Mouse (Mus musculus) myocyte (in vitro differentiated cells): ENCODE measurements around the gene Pnmal2. TPM values are rescaled to one million over a fixed set of nuclear protein-coding genes. Genes with fewer than 3 reads are reported as not detected.

Experiments
- H3K27me3 ChIP-seq: one replicate; pipeline ENCODE4 v1.6.1; 2011; ENCODE audit not compliant: control insufficient read depth, insufficient read depth, insufficient read length
- H3K36me3 ChIP-seq: one replicate; pipeline ENCODE4 v1.6.1; 2011; ENCODE audit not compliant: control insufficient read depth, insufficient read depth
- H3K4me2 ChIP-seq: one replicate; pipeline ENCODE4 v1.6.1; 2011; ENCODE audit warnings: low read depth, control low read depth
- H3K4me3 ChIP-seq: one replicate; pipeline ENCODE4 v1.5.1; 2011; ENCODE audit warnings: mild to moderate bottlenecking, control low read depth, moderate library complexity
- H3K79me2 ChIP-seq: one replicate; pipeline ENCODE4 v1.6.1; 2011; ENCODE audit not compliant: control insufficient read depth, insufficient read depth
- H3ac ChIP-seq: one replicate; pipeline ENCODE4 v1.6.1; 2011; ENCODE audit not compliant: control insufficient read depth, insufficient read length
- CEBPB ChIP-seq: IDR thresholded peaks from 2 replicates; pipeline ENCODE4 v1.6.1; 2011; ENCODE audit warnings: mild to moderate bottlenecking, moderate library complexity; ENCODE audit not compliant: poor library complexity, insufficient read depth, severe bottlenecking
- E2F4 ChIP-seq: IDR thresholded peaks from one replicate; pipeline ENCODE4 v1.6.1; 2011; ENCODE audit warnings: mild to moderate bottlenecking, control low read depth, moderate library complexity; ENCODE audit not compliant: insufficient read depth
- MAX ChIP-seq: IDR thresholded peaks from one replicate; pipeline ENCODE4 v1.6.1; 2011; ENCODE audit warnings: low read depth, mild to moderate bottlenecking, control low read depth
- MYOD1 ChIP-seq, 3 experiments: IDR thresholded peaks; one replicate each; pipeline ENCODE4 v1.6.1; 2011; ENCODE audit warnings: control low read depth in 2 of 3, low read depth in 2 of 3, mild to moderate bottlenecking in 2 of 3, moderate library complexity in 1 of 3; ENCODE audit not compliant: insufficient read length in 2 of 3, control insufficient read depth in 1 of 3
- MYOG ChIP-seq, 3 experiments: IDR thresholded peaks; one replicate each; pipeline ENCODE4 v1.6.1; 2011; ENCODE audit warnings: control low read depth in 2 of 3, low read depth in 2 of 3, mild to moderate bottlenecking in 2 of 3; ENCODE audit not compliant: insufficient read length in 2 of 3, control insufficient read depth in 1 of 3, insufficient read depth in 1 of 3
- POLR2A ChIP-seq: IDR thresholded peaks from one replicate; pipeline ENCODE4 v1.6.1; 2011; ENCODE audit warnings: low read depth, mild to moderate bottlenecking, control low read depth, moderate library complexity; ENCODE audit not compliant: insufficient read length
- POLR2AphosphoS2 ChIP-seq: IDR thresholded peaks from one replicate; pipeline ENCODE4 v1.6.1; 2011; ENCODE audit warnings: low read depth, control low read depth; ENCODE audit not compliant: insufficient read length
- REST ChIP-seq: IDR thresholded peaks from one replicate; pipeline ENCODE4 v1.6.1; 2011; ENCODE audit warnings: mild to moderate bottlenecking, control low read depth, moderate library complexity; ENCODE audit not compliant: insufficient read depth, insufficient read length
- SRF ChIP-seq: IDR thresholded peaks from one replicate; pipeline ENCODE4 v1.6.1; 2011; ENCODE audit warnings: low read depth; ENCODE audit not compliant: control insufficient read depth, insufficient read length
- TCF12 ChIP-seq: IDR thresholded peaks from one replicate; pipeline ENCODE4 v1.6.1; 2011; ENCODE audit warnings: mild to moderate bottlenecking, control low read depth; ENCODE audit not compliant: poor library complexity, insufficient read depth, severe bottlenecking
- TCF3 ChIP-seq: IDR thresholded peaks from one replicate; pipeline ENCODE4 v1.6.1; 2011; ENCODE audit warnings: low read depth, control low read depth; ENCODE audit not compliant: insufficient read length
- USF1 ChIP-seq: IDR thresholded peaks from one replicate; pipeline ENCODE4 v1.6.1; 2011; ENCODE audit warnings: low read depth, mild to moderate bottlenecking, control low read depth, moderate library complexity
- polyA plus RNA-seq: library from polyadenylated mRNA; unstranded; fragments of >200 nt; fragmentation: generic; extraction: Trizol; gene quantifications from one replicate; pipeline ENCODE4 v1.2.1, GENCODE M21; 2012; ENCODE audit warnings: missing spikeins

Gene Pnmal2
- polyA plus RNA-seq, 1 experiment, result 44.4 TPM

- Histone ChIP-seq H3K79me2 (peaks cover 40% of the 10 kb centered on the region), H3K36me3 (peaks cover 3% of the 10 kb centered on the region), H3K4me3 (no peak overlapping the region), H3ac (no peak overlapping the region), H3K4me2 (peak overlapping the region; percentile 85), H3K27me3 (no peaks in the 10 kb centered on the region)
- TF ChIP-seq MAX, result no peak
- TF ChIP-seq REST, result no peak
- no peak for TF ChIP-seq E2F4
- TF ChIP-seq USF1, result no peak
- no peak for TF ChIP-seq POLR2A
- no peak for TF ChIP-seq MYOD1 (IDR thresholded peaks at IDR 0.05; ENCODE audit: control insufficient read depth in 1 of 3, insufficient read length in 2 of 3, low read depth in 2 of 3)
- TF ChIP-seq POLR2AphosphoS2, result no peak
- no peak for TF ChIP-seq TCF3
- no peak for TF ChIP-seq MYOG (IDR thresholded peaks at IDR 0.05; ENCODE audit: control insufficient read depth in 1 of 3, insufficient read depth in 1 of 3, insufficient read length in 2 of 3, low read depth in 2 of 3)
Measured at GRCm38 (mm10) chr7:16920818-16921791, 23.4 kb upstream of the Pnmal2 start.

GRCm38 (mm10) chr7:16921881-16922335, 22.6 kb upstream of the Pnmal2 start:
- TF ChIP-seq REST (no peak), POLR2A (no peak), MYOG (IDR thresholded peaks at IDR 0.05; ENCODE audit: control insufficient read depth in 1 of 3, insufficient read depth in 1 of 3, insufficient read length in 2 of 3, low read depth in 2 of 3) (no peak), SRF (no peak), MAX (no peak), USF1 (no peak), MYOD1 (IDR thresholded peaks at IDR 0.05; ENCODE audit: control insufficient read depth in 1 of 3, insufficient read length in 2 of 3, low read depth in 2 of 3) (no peak), E2F4 (no peak), POLR2AphosphoS2 (no peak)
- H3ac ChIP-seq, result no peak overlapping the region
- peak overlapping the region; percentile 85 for H3K4me2 ChIP-seq
- H3K4me3 ChIP-seq, result peak overlapping the region; percentile 94
- H3K36me3 ChIP-seq, result peaks cover 2% of the 10 kb centered on the region
- no peaks in the 10 kb centered on the region for H3K27me3 ChIP-seq
- peaks cover 40% of the 10 kb centered on the region for H3K79me2 ChIP-seq

GRCm38 (mm10) chr7:16922360-16922973, 22.0 kb upstream of the Pnmal2 start:
- Histone ChIP-seq H3ac (peak overlapping the region; percentile 61), H3K36me3 (no peaks in the 10 kb centered on the region), H3K27me3 (no peaks in the 10 kb centered on the region), H3K4me2 (peak overlapping the region; percentile 85), H3K79me2 (peaks cover 40% of the 10 kb centered on the region), H3K4me3 (peak overlapping the region; percentile 94)
- TF ChIP-seq TCF12, result no peak
- TF ChIP-seq CEBPB, result no peak
- TF ChIP-seq POLR2AphosphoS2, result peak; percentile 28
- TF ChIP-seq E2F4, result no peak
- peak; percentile 54 for TF ChIP-seq POLR2A

- H3K27me3 ChIP-seq, result no peaks in the 10 kb centered on the region
- TF ChIP-seq CEBPB (no peak), POLR2AphosphoS2 (peak; percentile 87), SRF (no peak), REST (no peak), POLR2A (peak; percentile 85), E2F4 (no peak), USF1 (no peak), TCF12 (no peak), MYOD1 (IDR thresholded peaks at IDR 0.05; ENCODE audit: control insufficient read depth in 1 of 3, insufficient read length in 2 of 3, low read depth in 2 of 3) (peak in 2 of 3 experiments; percentile 43 to 69), TCF3 (no peak), MAX (no peak), MYOG (IDR thresholded peaks at IDR 0.05; ENCODE audit: control insufficient read depth in 1 of 3, insufficient read depth in 1 of 3, insufficient read length in 2 of 3, low read depth in 2 of 3) (peak in 2 of 3 experiments; percentile 55 to 60)
- peaks cover 40% of the 10 kb centered on the region for H3K79me2 ChIP-seq
- H3K4me3 ChIP-seq, result peak overlapping the region; percentile 94
- H3ac ChIP-seq, result peak overlapping the region; percentile 61
- H3K36me3 ChIP-seq, result no peaks in the 10 kb centered on the region
- peak overlapping the region; percentile 85 for H3K4me2 ChIP-seq
Measured at GRCm38 (mm10) chr7:16923283-16924036, 21.0 kb upstream of the Pnmal2 start.
